Mouse (Mus musculus) forebrain, embryonic 12.5 days (tissue): ENCODE measurements around the gene St3gal6. TPM values are rescaled to one million over a fixed set of nuclear protein-coding genes. Genes with fewer than 3 reads are reported as not detected.
A peak's percentile ranks its signal among the peaks of the same experiment; 100 is the strongest.

Experiments used
- ATAC-seq: fragments of 200-750 bp; cut with Nextera tagmentation; 2 replicates; pipeline ENCODE4 v1.8.0; 2017; ENCODE audit warnings: moderate TSS enrichment; ENCODE audit not compliant: low FRiP score
- H3K27ac ChIP-seq: fragments of 300-500 bp; sonication (generic); 2 replicates; pipeline ENCODE4 v1.5.1; 2016; ENCODE audit warnings: mild to moderate bottlenecking
- H3K27me3 ChIP-seq: fragments of 300-500 bp; sonication (generic); 2 replicates; pipeline ENCODE4 v1.6.1; 2016; ENCODE audit warnings: mild to moderate bottlenecking
- H3K36me3 ChIP-seq: fragments of 300-500 bp; sonication (generic); replicated peaks from 2 replicates; pipeline ENCODE4 v1.6.1; 2016; ENCODE audit warnings: mild to moderate bottlenecking
- H3K4me1 ChIP-seq: fragments of 300-500 bp; sonication (generic); 2 replicates; pipeline ENCODE4 v1.6.1; 2016
- H3K4me2 ChIP-seq: fragments of 300-500 bp; sonication (generic); 2 replicates; pipeline ENCODE4 v1.6.1; 2016; ENCODE audit warnings: mild to moderate bottlenecking, moderate library complexity
- H3K4me3 ChIP-seq: fragments of 300-500 bp; sonication (generic); replicated peaks from 2 replicates; pipeline ENCODE4 v1.5.1; 2016; ENCODE audit warnings: mild to moderate bottlenecking
- H3K9ac ChIP-seq: fragments of 300-500 bp; sonication (generic); 2 replicates; pipeline ENCODE4 v1.6.1; 2016; ENCODE audit warnings: mild to moderate bottlenecking
- H3K9me3 ChIP-seq: fragments of 300-500 bp; sonication (generic); 2 replicates; pipeline ENCODE4 v1.6.1; 2016
- WGBS: fragments of 180-500 bp; shearing (Covaris S2); methylation state at CpG from one replicate; pipeline ENCODE4 v1.1.7; 2016; 5-methylcytosine and 5-hydroxymethylcytosine counted together
- polyA plus RNA-seq: library from polyadenylated mRNA; unstranded; fragments of >200 nt; fragmentation: Nextera tagmentation; extraction: Ambion mirVana; gene quantifications from 2 replicates; pipeline ENCODE4 v1.2.1, GENCODE M21; 2016

Gene St3gal6
- polyA plus RNA-seq: 4.9 and 9.0 TPM in 2 replicates

DNA sequence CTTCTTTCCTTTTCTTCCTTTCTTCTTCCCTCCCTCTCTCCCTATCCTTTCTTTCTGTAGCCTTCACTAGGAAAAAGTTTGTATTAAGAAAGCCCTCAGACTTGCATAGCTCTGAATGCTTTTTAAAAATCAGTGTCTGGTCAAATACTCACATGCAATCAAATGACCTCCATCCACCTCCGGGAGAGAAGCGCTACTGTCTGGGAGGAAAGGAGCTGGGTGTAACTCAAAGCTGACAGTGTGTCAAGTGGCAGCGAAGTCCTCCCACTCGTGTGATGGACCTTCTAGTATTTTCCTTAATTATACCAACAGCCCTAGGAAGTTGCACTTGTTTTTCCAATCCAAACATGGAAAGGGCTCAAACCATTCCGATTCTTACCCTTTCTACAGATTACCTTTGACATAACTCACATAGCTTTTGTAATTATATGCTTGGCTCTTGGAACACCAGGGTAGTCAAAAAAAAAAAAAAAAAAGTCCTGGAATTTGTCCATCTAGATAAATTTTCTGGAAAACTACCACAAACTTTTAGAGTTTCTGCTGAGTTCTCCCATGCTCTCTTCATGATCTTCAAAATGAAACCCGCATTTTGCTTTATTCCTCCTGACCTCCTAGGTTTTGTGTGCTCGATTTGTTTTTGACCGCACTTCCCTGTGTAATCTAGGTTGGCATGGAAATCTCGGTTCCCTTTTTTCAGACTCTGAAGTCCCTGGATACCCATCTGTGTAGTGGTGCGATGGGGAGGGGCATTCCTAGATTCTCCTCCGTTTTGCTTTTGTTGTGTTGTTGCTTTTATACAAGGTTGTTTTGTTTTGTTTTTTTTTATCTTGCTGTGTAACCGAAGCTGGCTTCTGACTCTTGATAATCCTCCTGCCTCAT lies at the start of gene St3gal6:
Gene St3gal6, minus strand, starts transcription at position 272 of the 879 bp plus-strand sequence.
- Histone ChIP-seq H3K9me3 (no peaks in the 10 kb centered on the region; the same call in 1 of the 2 replicates), H3K4me2 (peak within 1 kb of the TSS; percentile 71), H3K4me3 (peak within 1 kb of the TSS; percentile 75), H3K9ac (peak within 1 kb of the TSS; percentile 61), H3K27ac (0 out of 2 replicates have a peak within 1 kb of the TSS, but pooled peaks have one; percentile 0), H3K36me3 (no peaks in the 10 kb centered on the region), H3K27me3 (no peaks in the 10 kb centered on the region), H3K4me1 (no peaks in the 10 kb centered on the region; the same call in 1 of the 2 replicates)
- ATAC-seq: no peak
- 91% methylated on average over 12 of the region's 12 CpGs for WGBS

DNA sequence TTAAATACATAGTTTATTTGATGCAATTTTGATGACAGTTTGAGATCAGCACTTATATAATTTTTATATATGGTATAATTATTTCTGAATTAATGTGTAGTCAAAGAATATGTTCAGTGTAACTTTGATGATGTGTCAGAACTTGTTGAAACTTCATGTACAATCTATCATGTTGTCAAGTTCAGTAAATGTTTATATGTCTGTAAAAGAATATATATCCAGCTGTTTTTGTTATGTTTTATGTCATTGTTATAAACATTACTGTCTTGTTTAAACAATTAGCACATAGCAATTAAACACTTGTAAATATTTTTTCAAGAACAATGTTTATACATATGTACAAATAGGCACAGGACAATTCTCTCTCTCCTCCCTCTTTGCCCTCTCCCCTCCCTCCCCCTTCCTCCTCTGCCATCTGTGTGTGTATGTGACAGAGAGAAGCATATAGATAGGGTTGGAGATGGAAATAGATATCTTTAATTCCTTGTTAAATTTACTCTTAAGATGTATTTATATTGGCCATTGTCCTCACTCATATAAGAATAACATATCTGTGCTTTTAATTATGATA lies 46.7 kb upstream of the St3gal6 start:
- H3K27ac ChIP-seq: no peak overlapping the region
- H3K27me3 ChIP-seq: no peaks in the 10 kb centered on the region
- H3K9me3 ChIP-seq: no peaks in the 10 kb centered on the region
- no peak for ATAC-seq
- no peak overlapping the region for H3K4me3 ChIP-seq
- no peaks in the 10 kb centered on the region for H3K36me3 ChIP-seq
- no peak overlapping the region for H3K9ac ChIP-seq
- no peaks in the 10 kb centered on the region for H3K4me1 ChIP-seq
- H3K4me2 ChIP-seq: no peak overlapping the region

DNA sequence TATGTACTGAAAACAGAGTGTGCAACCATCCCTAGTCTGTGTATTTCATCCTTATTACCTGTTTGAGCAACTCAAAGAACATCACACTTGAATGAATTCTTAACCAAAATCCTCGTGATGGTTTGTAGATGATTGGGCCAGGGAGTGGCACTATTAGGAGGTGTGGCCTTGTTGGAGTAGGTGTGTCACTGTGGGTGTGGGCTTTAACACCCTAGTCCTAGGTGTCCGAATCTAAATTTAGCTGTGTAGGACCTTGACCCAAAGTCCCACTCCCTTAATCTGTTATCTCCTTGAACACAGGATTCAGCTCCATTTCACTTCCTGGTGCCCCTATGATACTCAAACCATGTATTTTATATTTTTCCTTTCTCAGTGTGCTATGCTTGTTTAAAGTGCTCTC lies 37.2 kb upstream of the St3gal6 start:
- WGBS: 86% methylated on average over 2 of the region's 2 CpGs

DNA sequence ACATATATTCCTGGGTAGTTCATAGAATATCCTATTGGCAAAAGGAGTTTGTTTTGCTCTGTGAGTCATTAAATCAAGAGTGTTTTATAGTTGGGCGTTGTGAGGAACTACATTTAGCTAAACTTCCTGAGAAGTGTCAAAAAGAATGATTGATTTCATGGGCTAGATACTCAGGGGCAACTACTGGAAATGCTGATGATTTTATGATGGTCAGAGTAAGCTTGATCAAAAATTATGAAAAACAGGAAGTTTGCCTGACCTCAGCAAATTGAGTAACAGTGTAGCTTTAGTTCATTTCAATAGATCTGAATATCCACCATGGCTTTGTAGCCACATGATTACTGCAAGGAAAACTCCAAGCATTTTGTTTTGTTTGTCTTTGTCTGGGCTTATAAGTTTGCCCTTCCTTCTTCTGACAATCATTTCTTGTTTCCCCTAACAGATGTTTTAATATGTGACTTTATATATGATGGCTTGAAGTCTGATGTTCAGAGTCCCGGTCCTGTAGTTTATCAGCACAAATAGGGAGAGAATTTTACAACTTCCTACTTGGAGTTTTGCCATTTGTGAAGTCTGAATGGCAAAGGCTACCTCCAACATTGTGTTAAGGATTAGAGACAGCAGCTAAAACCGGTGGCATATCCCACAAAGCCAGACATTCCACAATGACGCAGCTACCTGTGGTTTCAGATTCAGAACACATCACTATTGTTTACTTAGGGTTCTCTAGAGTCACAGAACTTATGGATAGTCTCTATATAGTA lies 32.2 kb upstream of the St3gal6 start:
- Histone ChIP-seq H3K27ac (no peak overlapping the region), H3K9ac (no peak overlapping the region), H3K36me3 (no peaks in the 10 kb centered on the region), H3K27me3 (no peaks in the 10 kb centered on the region), H3K4me3 (no peak overlapping the region), H3K4me2 (no peak overlapping the region), H3K4me1 (no peaks in the 10 kb centered on the region), H3K9me3 (no peaks in the 10 kb centered on the region)
- 81% methylated on average over 4 of the region's 4 CpGs for WGBS
- no peak for ATAC-seq

More for the DNA sequence above, 37.2 kb upstream of the St3gal6 start:
- no peak overlapping the region for H3K9ac ChIP-seq
- H3K9me3 ChIP-seq: no peaks in the 10 kb centered on the region
- no peak overlapping the region for H3K4me3 ChIP-seq
- no peak for ATAC-seq
- H3K4me1 ChIP-seq: no peaks in the 10 kb centered on the region
- no peak overlapping the region for H3K27ac ChIP-seq
- H3K27me3 ChIP-seq: no peaks in the 10 kb centered on the region
- no peak overlapping the region for H3K4me2 ChIP-seq
- H3K36me3 ChIP-seq: no peaks in the 10 kb centered on the region

DNA sequence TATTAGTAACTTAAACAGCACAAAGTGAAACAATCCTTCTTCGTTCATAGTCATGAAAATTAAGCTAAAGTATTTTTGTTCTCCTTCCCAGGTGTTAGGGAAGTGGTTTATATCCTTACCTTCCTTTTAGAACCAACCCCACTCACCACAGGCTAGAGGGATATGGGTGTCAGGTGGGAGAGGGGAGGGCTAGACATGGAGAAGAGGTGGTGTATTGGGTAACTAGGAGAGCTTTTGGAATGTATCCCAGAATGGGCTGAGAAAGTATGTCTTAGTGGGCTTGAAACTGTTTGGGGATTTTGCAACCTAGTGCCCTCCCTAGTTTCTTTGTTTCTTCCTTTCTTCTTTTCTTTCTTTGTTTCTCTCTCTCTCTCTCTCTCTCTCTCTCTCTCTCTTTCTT lies 30.6 kb upstream of the St3gal6 start:
- no peak overlapping the region for H3K4me3 ChIP-seq
- no peak for ATAC-seq
- H3K9me3 ChIP-seq: no peaks in the 10 kb centered on the region
- 74% methylated on average over 1 of the region's 1 CpGs for WGBS
- H3K27me3 ChIP-seq: no peaks in the 10 kb centered on the region
- no peaks in the 10 kb centered on the region for H3K36me3 ChIP-seq
- H3K4me2 ChIP-seq: no peak overlapping the region
- H3K9ac ChIP-seq: no peak overlapping the region
- H3K27ac ChIP-seq: no peak overlapping the region
- no peaks in the 10 kb centered on the region for H3K4me1 ChIP-seq

DNA sequence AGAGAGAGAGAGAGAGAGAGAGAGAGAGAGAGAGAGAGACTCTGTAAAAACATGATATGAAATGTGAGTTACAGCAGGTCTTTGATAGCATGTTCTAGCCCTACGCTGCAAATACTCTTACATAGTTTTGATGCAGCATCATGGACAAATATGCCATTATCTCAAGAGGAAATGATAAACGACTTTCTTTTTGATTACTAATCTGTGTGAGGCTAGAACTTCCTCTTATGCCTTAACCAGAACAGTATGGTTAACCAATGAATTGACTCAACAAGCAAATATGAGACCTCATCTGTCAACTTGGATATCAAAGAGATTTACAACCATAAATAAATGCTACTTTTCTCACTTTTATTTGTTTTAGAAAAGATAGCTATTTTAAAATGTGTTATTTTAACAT lies 24.0 kb upstream of the St3gal6 start:
- no peak overlapping the region for H3K4me3 ChIP-seq
- no peak overlapping the region for H3K9ac ChIP-seq
- no peaks in the 10 kb centered on the region for H3K9me3 ChIP-seq
- ATAC-seq: no peak
- H3K4me2 ChIP-seq: no peak overlapping the region
- no peaks in the 10 kb centered on the region for H3K4me1 ChIP-seq
- no peaks in the 10 kb centered on the region for H3K27me3 ChIP-seq
- H3K27ac ChIP-seq: no peak overlapping the region
- H3K36me3 ChIP-seq: no peaks in the 10 kb centered on the region
- 80% methylated on average over 2 of the region's 2 CpGs for WGBS

DNA sequence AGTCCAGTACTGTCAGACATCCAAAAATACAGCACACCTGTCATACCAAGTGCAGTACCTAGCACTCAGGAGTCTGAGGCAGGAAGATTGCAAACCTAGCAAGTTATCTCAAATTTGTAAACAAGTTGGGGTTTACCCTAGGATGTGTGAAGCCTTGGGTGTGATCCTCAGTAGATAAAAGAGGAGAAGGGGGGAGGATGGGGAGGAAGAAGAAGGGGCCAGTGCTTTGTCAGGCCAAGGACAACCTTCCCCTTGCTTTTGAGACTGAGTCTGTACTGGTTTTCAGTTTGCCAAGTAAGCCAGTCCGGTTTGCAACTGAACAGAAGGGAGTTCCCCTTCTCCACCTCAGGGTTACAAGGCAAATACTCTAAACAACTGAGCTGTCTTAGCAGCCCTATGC lies 22.1 kb upstream of the St3gal6 start:
- H3K27me3 ChIP-seq: no peaks in the 10 kb centered on the region
- H3K27ac ChIP-seq: no peak overlapping the region
- H3K4me1 ChIP-seq: no peaks in the 10 kb centered on the region
- no peak overlapping the region for H3K4me2 ChIP-seq
- H3K9ac ChIP-seq: no peak overlapping the region
- 66% methylated on average over 1 of the region's 1 CpGs for WGBS
- H3K4me3 ChIP-seq: no peak overlapping the region
- no peaks in the 10 kb centered on the region for H3K36me3 ChIP-seq
- H3K9me3 ChIP-seq: no peaks in the 10 kb centered on the region
- ATAC-seq: no peak

DNA sequence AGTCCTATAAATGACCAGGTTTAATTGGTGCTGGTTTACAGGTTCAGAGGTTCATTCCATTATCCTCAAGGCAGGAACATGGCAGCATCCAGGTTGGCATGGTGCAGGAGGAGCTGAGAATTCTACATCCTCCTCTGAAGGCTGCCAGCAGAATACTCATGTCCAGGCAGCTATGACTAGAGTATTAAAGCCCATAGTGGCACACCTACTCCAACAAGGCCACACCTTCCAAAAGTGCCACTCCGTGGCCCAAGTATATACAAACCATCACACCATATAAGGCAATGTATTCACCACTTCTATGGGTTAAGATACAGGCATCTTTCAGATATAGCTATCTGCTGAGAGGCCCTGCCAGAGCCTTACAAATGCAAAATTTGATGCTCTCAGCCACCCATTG lies 15.4 kb upstream of the St3gal6 start:
- Histone ChIP-seq H3K27ac (no peak overlapping the region), H3K9ac (no peak overlapping the region), H3K27me3 (no peaks in the 10 kb centered on the region), H3K4me1 (no peaks in the 10 kb centered on the region), H3K4me3 (no peak overlapping the region), H3K4me2 (no peak overlapping the region), H3K36me3 (no peaks in the 10 kb centered on the region), H3K9me3 (no peaks in the 10 kb centered on the region)
- 88% methylated on average over 1 of the region's 1 CpGs for WGBS
- no peak for ATAC-seq

DNA sequence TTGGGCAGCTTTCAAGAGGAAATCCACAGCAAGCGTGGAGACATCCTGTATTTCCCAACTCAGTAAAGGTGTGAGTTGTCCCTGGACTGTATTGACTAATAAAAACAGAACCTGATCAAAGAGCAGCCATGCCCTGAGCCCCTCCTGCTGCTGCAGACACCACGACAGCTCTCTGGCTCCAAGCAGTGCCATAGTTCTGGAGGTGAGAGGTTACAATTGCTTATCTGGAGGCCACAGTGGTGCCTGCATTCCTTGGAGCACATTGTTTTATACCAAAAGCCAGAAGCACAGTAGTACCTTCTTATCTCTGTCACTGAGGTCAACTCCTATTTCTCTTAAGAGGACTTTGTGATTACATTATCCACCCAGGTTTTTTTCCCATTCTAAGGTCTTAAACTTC lies 15.0 kb upstream of the St3gal6 start:
- H3K9ac ChIP-seq: no peak overlapping the region
- H3K9me3 ChIP-seq: no peaks in the 10 kb centered on the region
- H3K27ac ChIP-seq: no peak overlapping the region
- no peaks in the 10 kb centered on the region for H3K36me3 ChIP-seq
- H3K4me1 ChIP-seq: no peaks in the 10 kb centered on the region
- no peak overlapping the region for H3K4me2 ChIP-seq
- H3K4me3 ChIP-seq: no peak overlapping the region
- WGBS: 56% methylated on average over 2 of the region's 2 CpGs
- ATAC-seq: no peak
- no peaks in the 10 kb centered on the region for H3K27me3 ChIP-seq

DNA sequence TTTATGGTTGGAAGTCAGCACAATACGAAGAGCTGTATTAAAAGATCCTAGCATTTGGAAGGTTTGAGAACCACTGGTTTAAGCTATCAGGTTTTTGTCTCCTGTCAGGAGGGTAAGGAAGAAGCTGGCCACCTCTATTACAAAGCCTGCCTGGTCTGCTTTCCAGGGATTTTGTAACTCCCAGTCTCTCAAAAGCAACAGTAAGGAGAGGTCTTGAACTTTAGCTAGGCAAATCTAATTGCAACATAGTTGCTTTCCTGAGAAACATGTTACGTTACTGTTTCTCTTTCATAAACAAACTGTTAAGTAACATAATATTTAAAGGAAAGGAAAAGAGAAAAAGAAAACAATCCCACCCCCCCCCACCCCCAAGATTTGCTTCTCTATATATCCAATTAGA lies 12.0 kb upstream of the St3gal6 start:
- Histone ChIP-seq H3K4me2 (no peak overlapping the region), H3K27me3 (no peaks in the 10 kb centered on the region)

DNA sequence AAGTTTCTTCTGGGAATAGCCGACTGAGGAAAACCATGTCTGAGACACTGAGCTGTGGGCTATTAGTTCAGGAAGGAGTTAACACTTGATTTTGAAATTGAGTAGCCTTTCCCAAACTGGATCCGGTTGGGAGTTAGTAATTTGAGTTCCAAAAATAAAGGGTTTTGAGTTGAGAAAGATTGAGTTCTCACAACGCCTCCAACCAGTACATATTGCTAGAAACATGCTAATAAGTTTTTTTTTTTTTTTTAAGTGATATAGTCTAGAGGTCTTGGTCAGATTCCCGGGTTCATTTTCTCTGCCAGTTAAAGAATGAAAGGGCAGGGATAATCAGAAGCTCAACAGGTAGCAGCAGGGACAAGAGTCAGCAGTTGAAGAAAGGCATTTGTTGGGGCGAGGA lies 11.2 kb upstream of the St3gal6 start:
- no peak overlapping the region for H3K4me3 ChIP-seq
- H3K36me3 ChIP-seq: no peaks in the 10 kb centered on the region
- peaks cover 3% of the 10 kb centered on the region; the same call in 1 of the 2 replicates for H3K4me1 ChIP-seq
- no peaks in the 10 kb centered on the region for H3K27me3 ChIP-seq
- H3K27ac ChIP-seq: no peak overlapping the region
- no peak for ATAC-seq
- WGBS: 59% methylated on average over 5 of the region's 5 CpGs
- no peaks in the 10 kb centered on the region for H3K9me3 ChIP-seq
- no peak overlapping the region for H3K9ac ChIP-seq
- H3K4me2 ChIP-seq: no peak overlapping the region

More for the DNA sequence above, 12.0 kb upstream of the St3gal6 start:
- Histone ChIP-seq H3K9me3 (no peaks in the 10 kb centered on the region), H3K4me1 (peaks cover 3% of the 10 kb centered on the region; the same call in 1 of the 2 replicates), H3K9ac (no peak overlapping the region), H3K27ac (no peak overlapping the region), H3K4me3 (no peak overlapping the region), H3K36me3 (no peaks in the 10 kb centered on the region)
- no peak for ATAC-seq
- WGBS: 82% methylated on average over 2 of the region's 2 CpGs
